Mouse (Mus musculus) central nervous system, embryonic 11.5 days (tissue): ENCODE results near the gene Nsg2. TPM values are rescaled to one million over a fixed set of nuclear protein-coding genes. Genes with fewer than 3 reads are reported as not detected.

Experiments used
- polyA plus RNA-seq: library from polyadenylated mRNA; depleted of rRNA; stranded (reverse); fragments of >200 nt; gene quantifications from 2 replicates; pipeline ENCODE4 v1.2.3, GENCODE M21; 2012; rRNA removed

Gene Nsg2
- 114 and 138 TPM in 2 replicates for polyA plus RNA-seq

GRCm38 (mm10) chr11:32000281-32000680, at the start of gene Nsg2:
Nsg2 (plus strand) TSS chr11:32000463.

GRCm38 (mm10) chr11:31965256-31966134, 34.8 kb upstream of the Nsg2 start, which contains the start of gene 4930524B15Rik:
4930524B15Rik (plus strand) TSS chr11:31965592.

Other genes starting within 250 kb of the Nsg2 start
- 11.2 and 15.5 TPM in 2 replicates for gene Cpeb4, start 128.3 kb upstream of the Nsg2 start, polyA plus RNA-seq
- gene 4930524B15Rik, start 34.9 kb upstream of the Nsg2 start, polyA plus RNA-seq: 0.13 and 0.21 TPM in 2 replicates
- 0.02 and 0.21 TPM in 2 replicates for gene Il9r, start 199.8 kb downstream of the Nsg2 start, polyA plus RNA-seq
- 95.3 and 96.0 TPM in 2 replicates for gene Snrnp25, start 205.0 kb downstream of the Nsg2 start, polyA plus RNA-seq
- 33.0 and 44.8 TPM in 2 replicates for gene Rhbdf1, start 221.8 kb downstream of the Nsg2 start, polyA plus RNA-seq
- gene Mpg, start 226.0 kb downstream of the Nsg2 start, polyA plus RNA-seq: 14.4 and 20.2 TPM in 2 replicates